Mouse (Mus musculus) left cerebral cortex, postnatal 10 days (tissue): Measurements from ENCODE around the gene Ccdc85c. TPM values are rescaled to one million over a fixed set of nuclear protein-coding genes. Genes with fewer than 3 reads are reported as not detected.

Experiments used
- DNase-seq, 2 experiments: peaks; one replicate each; pipeline ENCODE4 v3.0.0; 2021 to 2022; ENCODE audit warnings: low spot score in 2 of 2, mixed read lengths in 1 of 2; ENCODE audit errors: extremely low spot score in 1 of 2
- intact Hi-C: fragments of 180-260 bp; cut with DNase I; formaldehyde crosslinking; loops from one replicate; pipeline ENCODE4 v1.15.1; 2025
- total RNA-seq, 2 experiments: library from RNA; stranded (reverse); gene quantifications; 2 replicates each; pipeline ENCODE4 v1.2.3; 2021

Gene Ccdc85c
- total RNA-seq, 2 experiments from 2014 or later: 58.9 to 59.6 TPM

DNA sequence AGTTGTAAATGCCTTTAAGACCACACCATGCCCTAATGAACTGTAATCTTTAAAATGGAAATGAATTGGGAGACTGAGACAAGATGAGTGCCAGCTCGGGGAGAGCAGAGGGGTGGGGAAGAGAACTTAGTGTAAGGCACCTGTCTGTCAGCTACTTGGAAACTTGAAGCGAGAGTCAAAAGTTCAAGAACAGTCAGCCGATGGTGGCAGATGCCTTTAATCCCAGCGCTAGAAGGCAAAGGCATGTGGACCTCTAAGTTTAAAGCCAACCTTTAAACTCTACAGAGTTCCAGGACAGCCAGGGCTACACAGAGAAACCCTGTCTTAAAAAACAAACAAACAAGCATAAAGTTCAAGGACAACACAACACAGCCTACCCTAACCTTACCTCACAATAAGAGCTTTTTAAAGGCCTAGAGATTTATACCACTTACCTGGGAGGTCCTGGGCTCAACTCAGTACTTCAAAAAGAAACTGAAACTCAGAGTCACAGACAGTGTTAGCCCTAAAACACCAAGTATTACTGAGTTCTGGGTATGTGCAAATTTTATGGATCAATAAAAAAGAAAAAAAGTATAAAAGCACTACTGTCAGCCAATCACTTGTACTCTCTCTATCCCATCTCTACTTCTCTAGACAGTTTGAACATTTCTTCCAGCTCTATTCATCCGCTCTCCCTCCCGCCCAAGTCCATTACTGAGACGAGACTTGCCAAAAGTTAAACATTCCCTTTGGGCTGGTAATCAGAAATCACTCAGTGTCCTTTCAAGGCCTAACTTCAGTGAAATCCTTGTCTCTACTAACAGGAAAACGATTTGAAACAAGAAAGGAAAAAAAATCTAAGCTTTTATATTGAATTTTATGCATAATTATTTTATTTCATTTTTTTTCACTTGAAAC is 100.4 kb downstream of the Ccdc85c start:
- no peak for DNase-seq
- intact Hi-C loops: no loop called here

DNA sequence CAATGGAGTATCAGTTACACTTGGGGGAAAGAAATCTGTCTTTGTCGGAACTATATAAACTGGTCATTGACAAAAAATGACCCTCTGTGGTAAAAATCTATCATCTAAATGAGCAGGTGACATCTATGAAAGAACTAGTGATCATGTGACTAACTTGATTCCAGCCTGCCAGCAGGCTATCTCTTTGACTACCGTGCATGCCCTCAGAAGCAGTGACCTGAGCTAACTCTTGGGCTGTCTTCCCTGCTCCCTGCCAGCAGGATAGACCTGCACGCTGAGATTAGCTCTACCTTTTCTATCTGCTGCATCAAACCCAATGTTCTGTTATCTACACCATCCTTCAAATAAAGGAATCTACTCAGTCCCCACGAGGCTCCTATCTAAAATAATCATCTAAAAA is 102.6 kb downstream of the Ccdc85c start:
- intact Hi-C loops: no loop called here
- no peak for DNase-seq

DNA sequence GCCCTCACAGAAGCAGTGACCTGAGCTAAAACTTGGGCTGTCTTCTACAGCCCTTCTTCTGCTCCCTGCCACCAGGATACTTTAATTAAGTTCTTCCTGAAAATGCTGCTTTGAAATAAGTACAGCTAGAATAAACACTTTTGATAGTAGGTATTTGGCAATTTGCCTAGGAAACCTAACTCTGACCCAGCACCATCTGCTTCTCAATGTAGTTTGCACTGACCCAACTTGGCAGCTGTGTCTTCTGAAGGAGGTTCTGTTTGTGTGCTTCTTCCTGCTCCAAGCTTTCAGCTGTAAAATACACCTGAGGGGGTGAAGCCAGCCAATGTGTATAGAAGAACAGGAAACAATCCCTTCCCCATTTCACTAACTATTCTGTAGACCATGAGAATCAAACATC is 103.9 kb downstream of the Ccdc85c start:
- intact Hi-C loops: no loop called here
- no peak for DNase-seq

DNA sequence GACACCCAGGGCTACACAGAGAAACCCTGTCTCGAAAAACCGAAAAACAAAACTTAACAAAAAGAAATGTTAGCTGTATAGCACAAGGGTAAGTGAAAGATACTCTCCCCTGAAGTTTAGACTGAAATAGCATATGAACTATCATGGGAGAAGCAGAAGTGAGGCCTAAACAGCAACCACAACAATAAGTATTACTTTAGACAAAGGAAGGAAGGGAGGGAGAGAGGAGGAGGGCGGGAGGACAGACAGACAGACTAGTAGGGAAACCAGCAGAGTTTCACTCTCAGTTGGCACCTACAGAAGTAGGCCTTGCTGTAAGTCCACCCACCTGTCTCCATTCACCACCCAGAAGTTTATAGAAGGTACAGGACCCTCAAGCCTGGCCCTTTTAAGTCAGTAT is 104.8 kb downstream of the Ccdc85c start:
- intact Hi-C loops: no loop called here
- no peak for DNase-seq

DNA sequence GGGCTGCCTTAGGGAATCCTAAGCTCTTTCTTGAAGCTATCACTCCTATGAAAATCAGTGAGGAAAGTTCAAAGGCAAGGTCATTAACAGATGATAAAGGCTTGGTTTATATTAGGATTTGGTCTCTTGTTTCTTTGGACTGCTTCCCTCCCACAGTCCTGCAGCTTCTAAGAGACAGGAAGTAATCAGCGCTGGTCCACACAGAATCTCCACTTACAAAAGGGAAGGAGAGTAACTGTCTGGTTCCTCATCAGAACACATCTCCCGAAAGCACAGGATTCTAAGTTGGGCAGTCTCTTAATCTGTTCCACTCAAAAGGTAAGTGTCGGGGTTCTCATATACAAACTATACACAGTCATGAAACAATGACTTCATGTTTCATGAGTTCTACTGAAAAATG is 106.3 kb downstream of the Ccdc85c start:
- intact Hi-C loops: no loop called here
- no peak for DNase-seq

DNA sequence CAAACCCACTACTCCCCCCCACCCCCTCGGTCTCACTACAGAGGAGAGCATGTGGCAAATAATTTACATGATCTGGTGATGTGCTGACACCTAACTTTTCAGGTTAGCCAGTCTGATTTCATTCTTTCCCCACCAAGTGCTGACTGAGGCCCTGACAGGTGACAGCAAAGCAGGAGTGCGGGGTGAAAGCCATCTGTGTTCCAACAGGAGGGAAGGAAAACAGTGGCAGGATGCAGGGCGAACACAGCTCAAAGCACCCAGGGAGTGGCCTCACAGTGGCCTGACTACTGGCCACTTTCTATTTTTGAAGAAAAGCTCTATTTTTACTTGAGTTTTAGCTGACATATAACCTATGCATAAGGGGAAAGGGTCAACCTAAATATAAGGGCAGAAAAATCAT is 111.5 kb downstream of the Ccdc85c start:
- intact Hi-C loops: no loop called here
- no peak for DNase-seq

DNA sequence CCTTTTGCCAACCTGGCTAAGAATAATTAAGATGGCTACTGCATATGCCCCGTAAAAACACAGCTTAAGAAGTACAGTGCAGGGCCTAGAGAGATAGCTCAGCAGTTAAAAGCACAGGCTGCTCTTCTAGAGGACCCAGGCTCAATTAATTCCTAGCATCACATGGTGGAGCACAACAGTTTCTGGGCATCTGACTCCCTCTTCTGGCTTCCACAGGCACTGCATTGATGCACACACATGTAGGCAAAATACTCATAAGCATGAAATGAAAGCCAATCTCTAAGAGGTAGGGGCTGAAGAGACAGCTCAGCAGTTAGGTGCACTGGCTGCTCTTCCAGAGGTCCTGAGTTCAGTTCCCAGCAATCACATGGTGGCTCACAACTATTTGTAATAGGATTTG is 113.2 kb downstream of the Ccdc85c start:
- intact Hi-C loops: no loop called here
- peak in 1 of 2 experiments; percentile 23 for DNase-seq

DNA sequence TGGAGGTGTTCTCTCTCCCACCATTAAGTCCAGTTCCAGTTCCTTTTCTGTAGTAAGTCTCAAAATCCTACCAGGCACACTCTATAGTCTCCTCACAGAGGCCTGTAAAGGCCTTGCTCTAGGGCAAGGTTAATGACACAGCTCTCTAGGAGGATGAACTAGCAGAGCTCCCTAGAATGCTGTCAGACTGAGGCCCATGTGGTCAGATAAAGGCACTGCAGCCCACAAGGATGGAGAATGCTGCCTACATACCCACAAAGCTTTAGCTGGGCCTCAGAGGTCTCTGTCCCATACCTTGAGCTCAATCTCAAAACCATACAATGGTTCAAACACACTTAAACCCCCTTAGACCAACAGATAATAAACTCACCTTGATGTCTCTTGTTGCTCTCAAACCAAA is 115.4 kb downstream of the Ccdc85c start:
- no peak for DNase-seq
- intact Hi-C loops: no loop called here

Other genes with a start within 250 kb of the Ccdc85c start
- 100 to 1,000 TPM; 121 to 127 TPM for gene Setd3, start 96.1 kb downstream of the Ccdc85c start, total RNA-seq
- gene Ccnk, start 95.8 kb downstream of the Ccdc85c start, total RNA-seq: 10 to 100 TPM; 29.1 to 31.1 TPM
- gene Hhipl1, start 30.8 kb upstream of the Ccdc85c start, total RNA-seq: 1 to 10 TPM; 7.6 to 7.8 TPM
- 100 to 1,000 TPM; 159 to 168 TPM for gene Cyp46a1, start 59.0 kb upstream of the Ccdc85c start, total RNA-seq
- 10 to 100 TPM; 60.4 to 64.4 TPM for gene Eml1, start 95.5 kb upstream of the Ccdc85c start, total RNA-seq